Mouse (Mus musculus) small intestine, adult 2 months (tissue): Measurements from ENCODE around the gene Cct5. TPM values are rescaled to one million over a fixed set of nuclear protein-coding genes. Genes with fewer than 3 reads are reported as not detected.

Experiments used
- H3K27ac ChIP-seq: fragments of 200-500 bp; 2 replicates; pipeline ENCODE4 v1.5.1; 2012; ENCODE audit warnings: low read depth, low read length, control low read depth, inconsistent platforms; ENCODE audit not compliant: insufficient read depth
- H3K27me3 ChIP-seq: fragments of 200-500 bp; 2 replicates; pipeline ENCODE4 v1.6.1; 2012; ENCODE audit warnings: mild to moderate bottlenecking, moderate library complexity, low read length, inconsistent platforms; ENCODE audit not compliant: control insufficient read depth, insufficient read depth
- H3K36me3 ChIP-seq: fragments of 200-500 bp; 2 replicates; pipeline ENCODE4 v1.6.1; 2012; ENCODE audit warnings: mild to moderate bottlenecking, low read length, control low read depth, inconsistent platforms; ENCODE audit not compliant: control insufficient read depth, insufficient read depth
- H3K4me1 ChIP-seq: fragments of 200-500 bp; 2 replicates; pipeline ENCODE4 v1.6.1; 2012; ENCODE audit warnings: low read length, inconsistent platforms, mixed read lengths; ENCODE audit not compliant: control insufficient read depth, insufficient read depth, insufficient read length
- H3K4me3 ChIP-seq: fragments of 200-500 bp; 2 replicates; pipeline ENCODE4 v1.5.1; 2012; ENCODE audit warnings: low read depth, mild to moderate bottlenecking, control low read depth, inconsistent platforms, low read length, moderate library complexity
- CTCF ChIP-seq: fragments of 200-500 bp; IDR thresholded peaks from 2 replicates; pipeline ENCODE4 v1.5.1; 2012; ENCODE audit warnings: low read depth, mild to moderate bottlenecking, control low read depth, inconsistent platforms, low read length, moderate library complexity, mixed read lengths; ENCODE audit not compliant: insufficient replicate concordance, insufficient read length; ENCODE audit errors: extremely low read depth
- POLR2A ChIP-seq: fragments of 200-500 bp; IDR thresholded peaks from 2 replicates; pipeline ENCODE4 v1.6.1; 2012; ENCODE audit warnings: low read depth, mild to moderate bottlenecking, control low read depth, inconsistent platforms, low read length, moderate library complexity
- WGBS: fragments of 180-500 bp; shearing (Covaris S2); methylation state at CpG from one replicate; pipeline ENCODE4 v1.1.7; 2018; 5-methylcytosine and 5-hydroxymethylcytosine counted together
- polyA plus RNA-seq: library from polyadenylated mRNA; depleted of rRNA; stranded (reverse); fragments of >200 nt; gene quantifications from 2 replicates; pipeline ENCODE4 v1.2.3, GENCODE M21; 2012

Cct5 gene
- polyA plus RNA-seq, 1 experiment, result 38.8 TPM

- TF ChIP-seq POLR2A, result no peak
- TF ChIP-seq CTCF, result no peak
- no peaks in the 10 kb centered on the region for H3K36me3 ChIP-seq
- H3K27me3 ChIP-seq, result no peaks in the 10 kb centered on the region
- no peak within 1 kb of the TSS for H3K4me3 ChIP-seq
- WGBS, result 48% methylated on average over 5 of the region's 5 CpGs
- H3K27ac ChIP-seq, result peak within 1 kb of the TSS; percentile 65
- peaks cover 19% of the 10 kb centered on the region for H3K4me1 ChIP-seq
Observed at GRCm38 (mm10) chr15:31565184-31565583, 36.4 kb downstream of the Cct5 start, which contains the start of gene Cmbl. Cmbl (plus strand) TSS chr15:31565389.

GRCm38 (mm10) chr15:31563577-31564546 is 37.7 kb downstream of the Cct5 start:
- H3K27me3 ChIP-seq, result no peaks in the 10 kb centered on the region
- no peaks in the 10 kb centered on the region for H3K36me3 ChIP-seq
- H3K4me1 ChIP-seq, result peaks cover 20% of the 10 kb centered on the region
- 15% methylated on average over 19 of the region's 19 CpGs for WGBS
- H3K27ac ChIP-seq, result peak overlapping the region; percentile 89
- peak overlapping the region; percentile 44 for H3K4me3 ChIP-seq
- no peak for TF ChIP-seq CTCF

GRCm38 (mm10) chr15:31562847-31563246 is 38.8 kb downstream of the Cct5 start:
- WGBS, result 57% methylated on average over 8 of the region's 8 CpGs
- peak overlapping the region; percentile 89; the same call in 1 of the 2 replicates for H3K27ac ChIP-seq
- TF ChIP-seq CTCF (no peak), POLR2A (no peak)
- no peaks in the 10 kb centered on the region for H3K36me3 ChIP-seq
- peaks cover 16% of the 10 kb centered on the region; the same call in 1 of the 2 replicates for H3K4me1 ChIP-seq
- H3K27me3 ChIP-seq, result no peaks in the 10 kb centered on the region
- H3K4me3 ChIP-seq, result no peak overlapping the region

GRCm38 (mm10) chr15:31561976-31562375 is 39.6 kb downstream of the Cct5 start:
- peaks cover 14% of the 10 kb centered on the region; the same call in 1 of the 2 replicates for H3K4me1 ChIP-seq
- H3K36me3 ChIP-seq, result no peaks in the 10 kb centered on the region
- H3K27ac ChIP-seq, result no peak overlapping the region
- H3K27me3 ChIP-seq, result no peaks in the 10 kb centered on the region
- WGBS, result 95% methylated on average over 4 of the region's 4 CpGs
- no peak for TF ChIP-seq CTCF
- no peak overlapping the region for H3K4me3 ChIP-seq

- Histone ChIP-seq H3K4me3 (no peak overlapping the region), H3K36me3 (no peaks in the 10 kb centered on the region), H3K4me1 (peaks cover 14% of the 10 kb centered on the region; the same call in 1 of the 2 replicates), H3K27me3 (no peaks in the 10 kb centered on the region), H3K27ac (no peak overlapping the region)
- no peak for TF ChIP-seq POLR2A
- TF ChIP-seq CTCF, result no peak
- WGBS, result 85% methylated on average over 6 of the region's 6 CpGs
Observed at GRCm38 (mm10) chr15:31561390-31561789, 40.2 kb downstream of the Cct5 start.

GRCm38 (mm10) chr15:31554855-31555254 is 46.7 kb downstream of the Cct5 start:
- Histone ChIP-seq H3K36me3 (no peaks in the 10 kb centered on the region), H3K27me3 (no peaks in the 10 kb centered on the region), H3K4me3 (no peak overlapping the region), H3K27ac (no peak overlapping the region), H3K4me1 (0 out of 2 replicates have a peak, but pooled peaks cover 1% of the 10 kb centered on the region)
- TF ChIP-seq POLR2A, result no peak
- no peak for TF ChIP-seq CTCF
- WGBS, result 93% methylated on average over 2 of the region's 2 CpGs

- Histone ChIP-seq H3K27ac (no peak overlapping the region), H3K4me3 (no peak overlapping the region), H3K27me3 (no peaks in the 10 kb centered on the region), H3K36me3 (no peaks in the 10 kb centered on the region), H3K4me1 (peaks cover 4% of the 10 kb centered on the region; the same call in 1 of the 2 replicates)
- WGBS, result 82% methylated on average over 4 of the region's 4 CpGs
- TF ChIP-seq POLR2A, result no peak
- no peak for TF ChIP-seq CTCF
Observed at GRCm38 (mm10) chr15:31550381-31550780, 51.2 kb downstream of the Cct5 start.
